19 mouse cellular contexts compared by ENCODE assay signal in genomic region chr11:33195531-33196446, GRCm38 (mm10). TPM values are rescaled to one million over a fixed set of nuclear protein-coding genes. Genes with fewer than 3 reads are reported as not detected.
DNase-seq lines count a peak whose midpoint lies in the region; ATAC-seq and TF ChIP-seq lines count a peak whose summit lies in the region.
"Had no signal": no experiment of that assay in that cellular context is flagged by ENCODE, and none has a peak within 500 bp of the region (broad histone marks: within the 10 kb centered on the region; RNA-seq: fewer than 3 reads in every experiment).

No protein-coding gene starts in this region.

- no peak overlapping the region for H3K4me2 ChIP-seq in hindbrain, postnatal 0 days (ENCODE audit: low read depth, low read length)
- H3K4me2 ChIP-seq in limb, embryonic 11.5 days (ENCODE audit: low read depth, severe bottlenecking): no peak overlapping the region
- H3K4me2 ChIP-seq: heart, embryonic 11.5 days had no signal

- H3K9me3 ChIP-seq in hindbrain, embryonic 10.5 days: peaks cover 8% of the 10 kb centered on the region
- H3K9me3 ChIP-seq in hindbrain, postnatal 0 days (ENCODE audit: low read length): peaks cover 8% of the 10 kb centered on the region; the same call in 1 of the 2 replicates
- H3K9me3 ChIP-seq in limb, embryonic 11.5 days (ENCODE audit: control insufficient read depth, low read length): no peaks in the 10 kb centered on the region; the same call in 1 of the 2 replicates

- H3K27me3 ChIP-seq in hindbrain, embryonic 10.5 days (ENCODE audit: insufficient read depth, poor library complexity, severe bottlenecking): peaks cover 99% of the 10 kb centered on the region
- H3K27me3 ChIP-seq in hindbrain, postnatal 0 days (ENCODE audit: insufficient read depth, low read length): peaks cover 62% of the 10 kb centered on the region
- H3K27me3 ChIP-seq in limb, embryonic 11.5 days (ENCODE audit: control insufficient read depth, insufficient read depth, low read length): peaks cover 76% of the 10 kb centered on the region

- H3K4me1 ChIP-seq in hindbrain, embryonic 10.5 days (replicated peaks): peaks cover 43% of the 10 kb centered on the region
- no peaks in the 10 kb centered on the region for H3K4me1 ChIP-seq in hindbrain, postnatal 0 days (ENCODE audit: insufficient read depth, low read length)
- peaks cover 9% of the 10 kb centered on the region for H3K4me1 ChIP-seq in limb, embryonic 11.5 days (ENCODE audit: control insufficient read depth, insufficient read depth, low read length)

- H3K27ac ChIP-seq in hindbrain, embryonic 10.5 days: peak overlapping the region; percentile 31; the same call in 1 of the 2 replicates
- no peak overlapping the region for H3K27ac ChIP-seq in hindbrain, postnatal 0 days
- H3K27ac ChIP-seq in limb, embryonic 11.5 days (replicated peaks; ENCODE audit: low read depth, low read length): no peak overlapping the region

- no peak overlapping the region for H3K9ac ChIP-seq in hindbrain, postnatal 0 days (replicated peaks; ENCODE audit: low read length)
- H3K9ac ChIP-seq in limb, embryonic 11.5 days (ENCODE audit: low read length): no peak overlapping the region

- DNase-seq in cerebellum, adult 11 months: peak; percentile 26
- no peak for DNase-seq in cerebellum, postnatal 36 days
- peak; percentile 58 for DNase-seq in hindbrain, embryonic 10.5 days (ENCODE audit: low spot score)
- no peak for DNase-seq in hindbrain, postnatal 0 days (ENCODE audit: low spot score)
- peak; percentile 22 for DNase-seq in embryo, embryonic 9.5 days (ENCODE audit: extremely low spot score)
- DNase-seq in limb, embryonic 11.5 days (ENCODE audit: low spot score): peak; percentile 42
- no peak for DNase-seq in frontal cortex, postnatal 25 days (ENCODE audit: low spot score in 2 of 2)
- DNase-seq in heart, adult 11 months: no peak
- DNase-seq: adrenal gland, postnatal 10 days; gastrocnemius, postnatal 36 days; heart, postnatal 4 days; kidney, adult 18-20 months; kidney, postnatal 36 days; lung, postnatal 36 days had no signal

- ATAC-seq in hindbrain, postnatal 0 days: no peak
- ATAC-seq in limb, embryonic 11.5 days (ENCODE audit: insufficient number of reproducible peaks, low FRiP score, low TSS enrichment, low read depth): no peak

- no peaks in the 10 kb centered on the region for H3K36me3 ChIP-seq in hindbrain, embryonic 10.5 days
- no peaks in the 10 kb centered on the region for H3K36me3 ChIP-seq in hindbrain, postnatal 0 days (ENCODE audit: insufficient read depth, low read length)
- no peaks in the 10 kb centered on the region for H3K36me3 ChIP-seq in limb, embryonic 11.5 days (ENCODE audit: control insufficient read depth, insufficient read depth, low read length)

- WGBS in hindbrain, embryonic 10.5 days: 3% methylated on average over 25 of the region's 25 CpGs
- 4% methylated on average over 25 of the region's 25 CpGs for WGBS in hindbrain, postnatal 0 days
- WGBS in limb, embryonic 11.5 days: 4% methylated on average over 25 of the region's 25 CpGs

- H3K4me3 ChIP-seq in hindbrain, embryonic 10.5 days: 0 out of 2 replicates have a peak overlapping the region, but pooled peaks have one; percentile 18
- H3K4me3 ChIP-seq in hindbrain, postnatal 0 days (ENCODE audit: low read length): no peak overlapping the region
- H3K4me3 ChIP-seq in limb, embryonic 11.5 days (ENCODE audit: low read depth, low read length): no peak overlapping the region

- TF ChIP-seq CTCF in hindbrain, postnatal 0 days (IDR thresholded peaks at IDR 0.05; ENCODE audit: low read depth): no peak

RNA-seq across cellular contexts. Expression of gene Tlx3, which starts 7.6 kb away (rescaled TPM):
- polyA plus RNA-seq in hindbrain, embryonic 10.5 days (2016; fragmentation: Nextera tagmentation; extraction: Ambion mirVana): 11.9 and 17.9 TPM in 2 replicates
- 39.4 and 39.6 TPM in 2 replicates for total RNA-seq in hindbrain, postnatal 0 days (2014; rRNA removed)
- polyA plus RNA-seq in hindbrain, postnatal 0 days (2015; fragmentation: Nextera tagmentation; extraction: Ambion mirVana): 11.3 and 14.5 TPM in 2 replicates
- polyA plus RNA-seq in limb, embryonic 11.5 days (2014; fragmentation: Nextera tagmentation; extraction: Ambion mirVana): not detected in 2 replicates
- total RNA-seq: gastrocnemius, postnatal 36 days; heart, postnatal 4 days; layer of hippocampus, postnatal 14 days; left cerebral cortex, postnatal 36 days had no signal
- polyA plus RNA-seq: cortical plate, adult 2 months; heart, embryonic 11.5 days; liver, embryonic 16.5 days had no signal

RNA-seq across cellular contexts. Expression of gene Npm1, which starts 32.8 kb away (rescaled TPM):
- polyA plus RNA-seq in hindbrain, embryonic 10.5 days (2016; fragmentation: Nextera tagmentation; extraction: Ambion mirVana): 691 and 1,253 TPM in 2 replicates
- total RNA-seq in hindbrain, postnatal 0 days (2014; rRNA removed): 143 and 182 TPM in 2 replicates
- 395 and 396 TPM in 2 replicates for polyA plus RNA-seq in hindbrain, postnatal 0 days (2015; fragmentation: Nextera tagmentation; extraction: Ambion mirVana)
- polyA plus RNA-seq in limb, embryonic 11.5 days (2014; fragmentation: Nextera tagmentation; extraction: Ambion mirVana): 1,519 and 1,530 TPM in 2 replicates

RNA-seq across cellular contexts. Expression of gene Fgf18, which starts 48.6 kb away (rescaled TPM):
- polyA plus RNA-seq in hindbrain, embryonic 10.5 days (2016; fragmentation: Nextera tagmentation; extraction: Ambion mirVana): 5.9 and 7.7 TPM in 2 replicates
- 6.3 and 10.1 TPM in 2 replicates for total RNA-seq in hindbrain, postnatal 0 days (2014; rRNA removed)
- polyA plus RNA-seq in hindbrain, postnatal 0 days (2015; fragmentation: Nextera tagmentation; extraction: Ambion mirVana): 10.0 and 10.3 TPM in 2 replicates
- polyA plus RNA-seq in limb, embryonic 11.5 days (2014; fragmentation: Nextera tagmentation; extraction: Ambion mirVana): 12.7 and 16.8 TPM in 2 replicates

Comparison
In these comparisons a context has a peak if more than half of its experiments do, and no peak if none do; other contexts are left out.
1. DNase-seq: peak in cerebellum, adult 11 months (single experiment), hindbrain, embryonic 10.5 days (single experiment), embryo, embryonic 9.5 days (single experiment) and limb, embryonic 11.5 days (single experiment); none in cerebellum, postnatal 36 days (0 of 2), hindbrain, postnatal 0 days (single experiment), frontal cortex, postnatal 25 days (0 of 2) and heart, adult 11 months (single experiment).
2. RNA of gene Tlx3, which starts 7.6 kb away (polyA plus RNA-seq): 11.9 to 17.9 TPM in hindbrain, embryonic 10.5 days and 11.3 to 14.5 TPM in hindbrain, postnatal 0 days; not detected in limb, embryonic 11.5 days; every median in the first group is over 10 times any median in the second.